Mouse (Mus musculus) heart, postnatal 0 days (tissue): ENCODE results near the gene Susd4. TPM values are rescaled to one million over a fixed set of nuclear protein-coding genes. Genes with fewer than 3 reads are reported as not detected.

Experiments used
- ATAC-seq: fragments of 200-750 bp; cut with Nextera tagmentation; 2 replicates; pipeline ENCODE4 v1.8.0; 2017; ENCODE audit warnings: low read depth, moderate number of reproducible peaks, moderate library complexity; ENCODE audit not compliant: insufficient read depth
- DNase-seq: peaks from one replicate; pipeline ENCODE4 v3.0.0-alpha.2; 2016; ENCODE audit warnings: low spot score
- H3K27ac ChIP-seq: fragments of 300-500 bp; sonication (generic); 2 replicates; pipeline ENCODE4 v1.5.1; 2014; ENCODE audit warnings: low read depth, mild to moderate bottlenecking
- H3K27me3 ChIP-seq: fragments of 300-500 bp; sonication (generic); 2 replicates; pipeline ENCODE4 v1.6.1; 2014; ENCODE audit warnings: low read length, mixed read lengths; ENCODE audit not compliant: control insufficient read depth, insufficient read depth
- H3K36me3 ChIP-seq: fragments of 300-500 bp; sonication (generic); replicated peaks from 2 replicates; pipeline ENCODE4 v1.6.1; 2014; ENCODE audit warnings: low read length, mixed read lengths; ENCODE audit not compliant: control insufficient read depth, insufficient read depth
- H3K4me1 ChIP-seq: fragments of 300-500 bp; sonication (generic); 2 replicates; pipeline ENCODE4 v1.6.1; 2014; ENCODE audit warnings: antibody characterized with exemption; ENCODE audit not compliant: control insufficient read depth, insufficient read depth
- H3K4me2 ChIP-seq: fragments of 300-500 bp; sonication (generic); 2 replicates; pipeline ENCODE4 v1.6.1; 2014; ENCODE audit warnings: low read depth, mild to moderate bottlenecking, low read length, moderate library complexity
- H3K4me3 ChIP-seq: fragments of 300-500 bp; sonication (generic); 2 replicates; pipeline ENCODE4 v1.5.1; 2014; ENCODE audit warnings: low read depth, low read length
- H3K9ac ChIP-seq: fragments of 300-500 bp; sonication (generic); replicated peaks from 2 replicates; pipeline ENCODE4 v1.6.1; 2014; ENCODE audit warnings: low read depth, low read length, mixed read lengths
- H3K9me3 ChIP-seq: fragments of 300-500 bp; sonication (generic); replicated peaks from 2 replicates; pipeline ENCODE4 v1.6.1; 2016; ENCODE audit warnings: low read length; ENCODE audit not compliant: control insufficient read depth
- CTCF ChIP-seq: IDR thresholded peaks from 2 replicates; pipeline ENCODE4 v1.5.1; 2016; ENCODE audit warnings: antibody characterized with exemption, control low read depth, low read depth
- EP300 ChIP-seq: IDR thresholded peaks from 2 replicates; pipeline ENCODE4 v1.6.1; 2016; ENCODE audit warnings: antibody characterized with exemption, low read depth
- WGBS: fragments of 180-500 bp; shearing (Covaris S2); extraction: QIAGEN DNeasy Blood & Tissue Kit; methylation state at CpG from one replicate; pipeline ENCODE4 v1.1.7; 2014; 5-methylcytosine and 5-hydroxymethylcytosine counted together
- polyA plus RNA-seq: library from polyadenylated mRNA; unstranded; fragments of >200 nt; fragmentation: Nextera tagmentation; extraction: Ambion mirVana; gene quantifications from 2 replicates; pipeline ENCODE4 v1.2.1, GENCODE M21; 2015
- total RNA-seq: library from RNA; depleted of rRNA; stranded (reverse); fragments of >200 nt; gene quantifications from 2 replicates; pipeline ENCODE4 v1.2.3, GENCODE M21; 2014; ENCODE audit warnings: low replicate concordance; rRNA removed

Gene Susd4
- total and polyA plus RNA-seq, 2 experiments from 2014 or later, result 1.8 to 6.4 TPM

- no peaks in the 10 kb centered on the region for H3K4me1 ChIP-seq
- no peaks in the 10 kb centered on the region for H3K36me3 ChIP-seq
- no peak overlapping the region for H3K9ac ChIP-seq
- TF ChIP-seq EP300 (no peak), CTCF (no peak)
- no peak overlapping the region for H3K4me2 ChIP-seq
- H3K9me3 ChIP-seq, result 0 out of 2 replicates have a peak, but pooled peaks cover 3% of the 10 kb centered on the region
- no peaks in the 10 kb centered on the region for H3K27me3 ChIP-seq
- H3K27ac ChIP-seq, result no peak overlapping the region
- H3K4me3 ChIP-seq, result no peak overlapping the region
- no peak for DNase-seq
- ATAC-seq, result no peak
- WGBS, result 74% methylated on average over 10 of the region's 10 CpGs
Observed at GRCm38 (mm10) chr1:182937486-182938120, 173.9 kb downstream of the Susd4 start.

DNA sequence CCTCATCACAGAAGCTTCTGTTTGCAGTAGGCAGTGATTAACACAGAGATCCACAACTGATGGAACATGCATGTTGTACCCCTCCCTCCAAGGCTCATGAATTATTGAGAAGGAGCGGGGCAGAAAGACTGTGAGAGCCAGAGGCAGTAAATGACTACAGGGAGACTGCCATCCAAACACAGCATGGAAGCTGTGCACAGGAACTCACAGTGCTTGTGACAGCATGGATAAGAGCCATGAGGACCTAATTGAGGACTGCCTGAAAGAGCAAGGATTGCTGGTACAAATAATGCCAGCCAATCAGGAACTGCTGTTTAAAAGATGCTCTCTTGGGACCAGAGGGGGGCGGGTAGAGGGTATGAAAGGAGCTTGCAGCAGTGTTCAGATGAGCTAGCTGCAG, 178.3 kb downstream of the Susd4 start:
- no peaks in the 10 kb centered on the region for H3K27me3 ChIP-seq
- H3K36me3 ChIP-seq, result no peaks in the 10 kb centered on the region
- no peak overlapping the region for H3K4me2 ChIP-seq
- TF ChIP-seq CTCF (no peak), EP300 (no peak)
- ATAC-seq (no peak), DNase-seq (no peak)
- no peaks in the 10 kb centered on the region for H3K9me3 ChIP-seq
- H3K9ac ChIP-seq, result no peak overlapping the region
- WGBS, result 88% methylated on average over 2 of the region's 2 CpGs
- no peaks in the 10 kb centered on the region for H3K4me1 ChIP-seq
- H3K27ac ChIP-seq, result no peak overlapping the region
- no peak overlapping the region for H3K4me3 ChIP-seq

DNA sequence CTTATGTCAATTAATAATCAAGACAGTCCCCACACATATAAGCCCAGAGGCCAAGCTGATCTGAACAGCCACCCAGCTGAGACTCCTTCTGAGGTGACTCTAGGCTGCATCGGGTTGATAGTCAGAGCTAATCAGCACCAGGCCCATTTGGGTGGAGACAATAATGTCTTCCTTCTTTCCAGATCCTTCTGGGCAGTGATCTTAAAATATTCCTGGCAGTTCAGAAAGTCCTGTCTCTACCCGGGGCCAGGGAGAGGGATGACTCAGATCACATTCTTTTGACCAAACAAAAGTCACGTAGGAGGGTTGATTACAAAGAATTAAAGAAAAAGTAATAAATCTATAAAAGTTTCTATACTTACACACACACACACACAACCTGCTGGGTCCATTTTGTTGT, 180.3 kb downstream of the Susd4 start:
- TF ChIP-seq EP300 (no peak), CTCF (no peak)
- Histone ChIP-seq H3K4me1 (no peaks in the 10 kb centered on the region), H3K36me3 (no peaks in the 10 kb centered on the region), H3K9ac (no peak overlapping the region), H3K27ac (no peak overlapping the region), H3K27me3 (no peaks in the 10 kb centered on the region), H3K4me2 (no peak overlapping the region), H3K9me3 (no peaks in the 10 kb centered on the region), H3K4me3 (no peak overlapping the region)
- ATAC-seq (no peak), DNase-seq (no peak)
- 68% methylated on average over 3 of the region's 3 CpGs for WGBS

DNA sequence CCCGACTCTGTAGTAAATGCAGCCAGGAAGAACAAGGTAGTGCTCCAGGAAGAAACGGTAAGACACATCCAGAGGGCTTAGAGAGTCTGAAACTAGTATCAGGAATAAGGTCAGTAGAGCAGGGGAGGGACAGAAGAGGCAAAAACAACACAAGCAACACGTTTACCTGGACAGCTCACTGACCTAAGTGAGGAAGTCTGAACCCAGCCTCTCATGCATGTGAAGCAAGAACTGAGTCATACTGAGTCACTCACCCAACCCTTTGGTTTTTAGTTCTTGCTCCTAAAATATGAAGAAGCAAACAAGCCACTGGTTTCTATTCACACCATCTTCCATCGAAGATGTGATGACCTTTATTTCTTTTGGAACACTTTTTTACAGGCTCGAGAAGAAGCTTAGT, 181.0 kb downstream of the Susd4 start:
- Histone ChIP-seq H3K9ac (no peak overlapping the region), H3K4me3 (no peak overlapping the region), H3K9me3 (no peaks in the 10 kb centered on the region), H3K27me3 (no peaks in the 10 kb centered on the region), H3K4me2 (no peak overlapping the region), H3K36me3 (no peaks in the 10 kb centered on the region), H3K27ac (no peak overlapping the region), H3K4me1 (no peaks in the 10 kb centered on the region)
- WGBS, result 64% methylated on average over 5 of the region's 5 CpGs
- TF ChIP-seq CTCF (no peak), EP300 (no peak)
- ATAC-seq (no peak), DNase-seq (no peak)

GRCm38 (mm10) chr1:182945561-182945960, 181.9 kb downstream of the Susd4 start:
- Histone ChIP-seq H3K4me3 (no peak overlapping the region), H3K4me2 (no peak overlapping the region), H3K4me1 (no peaks in the 10 kb centered on the region), H3K9ac (no peak overlapping the region), H3K36me3 (no peaks in the 10 kb centered on the region), H3K27me3 (no peaks in the 10 kb centered on the region), H3K9me3 (no peaks in the 10 kb centered on the region), H3K27ac (no peak overlapping the region)
- WGBS, result 81% methylated on average over 6 of the region's 6 CpGs
- DNase-seq (no peak), ATAC-seq (no peak)
- TF ChIP-seq CTCF (no peak), EP300 (no peak)

Other genes starting within 250 kb of the Susd4 start
- 71.2 and 85.4 TPM in 2 replicates for gene Capn2, start 246.3 kb upstream of the Susd4 start, total RNA-seq
- 56.8 and 62.6 TPM in 2 replicates for gene Capn2, start 246.3 kb upstream of the Susd4 start, polyA plus RNA-seq
- not detected in 2 replicates for gene Capn8, start 198.9 kb upstream of the Susd4 start, total RNA-seq
- not detected in 2 replicates for gene Capn8, start 198.9 kb upstream of the Susd4 start, polyA plus RNA-seq
- not detected in 2 replicates for gene Ccdc185, start 14.7 kb upstream of the Susd4 start, total RNA-seq
- gene Ccdc185, start 14.7 kb upstream of the Susd4 start, polyA plus RNA-seq, result not detected in 2 replicates
- gene Tlr5, start 190.9 kb downstream of the Susd4 start, total RNA-seq, result 1.3 and 1.5 TPM in 2 replicates
- gene Tlr5, start 190.9 kb downstream of the Susd4 start, polyA plus RNA-seq, result 0.74 and 0.92 TPM in 2 replicates